Mouse (Mus musculus) intestine, postnatal 0 days (tissue): ENCODE measurements around the gene Abca12. TPM values are rescaled to one million over a fixed set of nuclear protein-coding genes. Genes with fewer than 3 reads are reported as not detected.

ENCODE experiments used
- ATAC-seq: fragments of 200-750 bp; cut with Nextera tagmentation; 2 replicates; pipeline ENCODE4 v1.8.0; 2017; ENCODE audit warnings: mild to moderate bottlenecking, moderate TSS enrichment, moderate library complexity
- H3K27ac ChIP-seq: fragments of 300-500 bp; sonication (generic); 2 replicates; pipeline ENCODE4 v1.5.1; 2014; ENCODE audit warnings: mild to moderate bottlenecking, low read depth, low read length, moderate library complexity
- H3K27me3 ChIP-seq: fragments of 300-500 bp; sonication (generic); replicated peaks from 2 replicates; pipeline ENCODE4 v1.6.1; 2014; ENCODE audit warnings: low read length, mixed read lengths; ENCODE audit not compliant: control insufficient read depth, insufficient read depth
- H3K36me3 ChIP-seq: fragments of 300-500 bp; sonication (generic); 2 replicates; pipeline ENCODE4 v1.6.1; 2014; ENCODE audit warnings: mild to moderate bottlenecking, moderate library complexity; ENCODE audit not compliant: control insufficient read depth, insufficient read depth
- H3K4me1 ChIP-seq: fragments of 300-500 bp; sonication (generic); replicated peaks from 2 replicates; pipeline ENCODE4 v1.6.1; 2014; ENCODE audit warnings: antibody characterized with exemption, low read length, mixed read lengths; ENCODE audit not compliant: control insufficient read depth, insufficient read depth
- H3K4me2 ChIP-seq: fragments of 300-500 bp; sonication (generic); replicated peaks from 2 replicates; pipeline ENCODE4 v1.6.1; 2014; ENCODE audit warnings: low read depth, mild to moderate bottlenecking, moderate library complexity
- H3K4me3 ChIP-seq: fragments of 300-500 bp; sonication (generic); 2 replicates; pipeline ENCODE4 v1.5.1; 2014; ENCODE audit warnings: low read depth, low read length
- H3K9ac ChIP-seq: fragments of 300-500 bp; sonication (generic); 2 replicates; pipeline ENCODE4 v1.6.1; 2014; ENCODE audit warnings: mild to moderate bottlenecking, low read depth, low read length
- H3K9me3 ChIP-seq: fragments of 300-500 bp; sonication (generic); 2 replicates; pipeline ENCODE4 v1.6.1; 2016; ENCODE audit warnings: mixed run types; ENCODE audit not compliant: control insufficient read depth
- CTCF ChIP-seq: sonication (generic); IDR thresholded peaks from 2 replicates; pipeline ENCODE4 v1.5.1; 2016; ENCODE audit warnings: low read depth, mild to moderate bottlenecking, control low read depth, antibody characterized with exemption, moderate library complexity
- WGBS: fragments of 180-500 bp; shearing (Covaris S2); extraction: QIAGEN DNeasy Blood & Tissue Kit; methylation state at CpG from one replicate; pipeline ENCODE4 v1.1.7; 2014; 5-methylcytosine and 5-hydroxymethylcytosine counted together
- polyA plus RNA-seq: library from polyadenylated mRNA; unstranded; fragments of >200 nt; fragmentation: Nextera tagmentation; extraction: Ambion mirVana; gene quantifications from 2 replicates; pipeline ENCODE4 v1.2.1, GENCODE M21; 2015

Abca12 gene
- polyA plus RNA-seq, 1 experiment from 2014 or later: 0.03 TPM

- WGBS: 88% methylated on average over 4 of the region's 4 CpGs
- TF ChIP-seq CTCF: no peak
- Histone ChIP-seq H3K9me3 (no peaks in the 10 kb centered on the region), H3K9ac (no peak overlapping the region), H3K27ac (no peak overlapping the region), H3K27me3 (no peaks in the 10 kb centered on the region), H3K4me3 (no peak overlapping the region), H3K36me3 (no peaks in the 10 kb centered on the region), H3K4me2 (no peak overlapping the region), H3K4me1 (no peaks in the 10 kb centered on the region)
- no peak for ATAC-seq
Observed at GRCm38 (mm10) chr1:71239586-71239985, 175.1 kb downstream of the Abca12 start.

DNA sequence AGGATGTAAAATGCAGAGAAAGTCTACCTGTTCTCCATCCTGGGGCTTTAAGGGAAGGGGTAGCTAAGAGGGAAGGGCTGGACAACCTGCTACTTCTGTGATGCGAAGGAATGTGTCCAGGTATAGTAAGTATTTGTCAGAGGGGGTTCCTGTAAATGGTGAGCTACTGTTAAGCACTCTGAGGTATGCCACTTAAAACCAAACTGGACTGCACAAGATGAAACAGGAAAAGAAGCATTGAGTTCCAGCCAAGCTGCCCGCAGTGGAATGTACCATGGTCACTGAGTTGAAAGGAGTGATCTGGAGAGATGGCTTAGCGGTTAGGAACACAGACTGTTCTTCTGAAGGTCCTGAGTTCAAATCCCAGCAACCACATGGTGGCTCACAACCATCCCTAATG, 179.4 kb downstream of the Abca12 start:
- no peak for ATAC-seq
- no peaks in the 10 kb centered on the region for H3K27me3 ChIP-seq
- H3K9me3 ChIP-seq: no peaks in the 10 kb centered on the region
- WGBS: 89% methylated on average over 3 of the region's 3 CpGs
- H3K9ac ChIP-seq: no peak overlapping the region
- H3K4me2 ChIP-seq: no peak overlapping the region
- no peak overlapping the region for H3K27ac ChIP-seq
- no peak overlapping the region for H3K4me3 ChIP-seq
- no peaks in the 10 kb centered on the region for H3K36me3 ChIP-seq
- TF ChIP-seq CTCF: no peak
- H3K4me1 ChIP-seq: no peaks in the 10 kb centered on the region

DNA sequence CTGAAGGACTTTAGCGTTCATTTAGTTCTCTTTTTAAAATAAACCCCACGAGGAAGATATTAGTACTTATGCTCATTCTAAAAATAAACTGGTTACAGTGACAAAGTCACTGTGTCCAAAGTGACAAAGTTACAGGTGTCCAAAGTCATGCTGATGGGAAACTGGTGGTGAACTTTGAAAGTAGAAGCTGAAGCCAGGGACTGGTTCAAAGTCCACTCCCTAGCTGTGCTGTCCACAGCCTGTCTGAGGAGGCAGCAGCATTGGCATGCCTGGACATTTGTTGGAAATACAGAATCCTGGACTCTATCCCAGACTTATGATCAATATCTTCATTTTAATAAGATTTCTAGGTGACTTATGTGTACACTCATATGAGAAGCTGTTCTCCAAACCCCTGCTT, 183.5 kb downstream of the Abca12 start:
- no peaks in the 10 kb centered on the region for H3K27me3 ChIP-seq
- ATAC-seq: 0 out of 2 replicates have a peak, but pooled peaks have one; percentile 41
- WGBS: 71% methylated on average over 2 of the region's 2 CpGs
- no peak overlapping the region for H3K27ac ChIP-seq
- no peaks in the 10 kb centered on the region for H3K36me3 ChIP-seq
- H3K9ac ChIP-seq: no peak overlapping the region
- H3K4me1 ChIP-seq: no peaks in the 10 kb centered on the region
- H3K9me3 ChIP-seq: no peaks in the 10 kb centered on the region
- H3K4me3 ChIP-seq: no peak overlapping the region
- no peak overlapping the region for H3K4me2 ChIP-seq
- no peak for TF ChIP-seq CTCF

DNA sequence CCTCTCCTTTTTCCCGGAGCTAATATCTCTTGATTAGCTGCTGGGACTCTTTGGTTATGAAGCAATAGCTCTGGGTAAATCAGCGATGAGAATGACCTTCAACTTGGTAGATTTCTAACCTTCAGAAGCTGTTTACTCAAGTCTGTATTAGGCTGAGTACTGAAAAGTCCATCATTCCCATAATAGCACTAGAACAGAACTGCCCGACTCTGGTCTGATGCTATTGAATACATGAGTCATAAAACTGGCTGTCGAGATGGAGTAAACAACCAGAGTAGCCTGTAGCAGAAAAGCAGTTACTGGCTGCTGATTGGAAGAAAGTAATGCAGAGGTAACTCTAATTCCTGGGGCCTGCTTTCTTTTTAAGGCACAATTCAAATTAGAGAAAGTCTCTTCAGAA, 211.1 kb downstream of the Abca12 start:
- no peak for TF ChIP-seq CTCF
- Histone ChIP-seq H3K9me3 (no peaks in the 10 kb centered on the region), H3K27ac (no peak overlapping the region), H3K4me3 (no peak overlapping the region), H3K9ac (no peak overlapping the region), H3K36me3 (no peaks in the 10 kb centered on the region), H3K27me3 (no peaks in the 10 kb centered on the region), H3K4me1 (no peaks in the 10 kb centered on the region), H3K4me2 (no peak overlapping the region)
- ATAC-seq: no peak
- whole genome bisulfite sequencing: 35% methylated on average over 4 of the region's 4 CpGs

DNA sequence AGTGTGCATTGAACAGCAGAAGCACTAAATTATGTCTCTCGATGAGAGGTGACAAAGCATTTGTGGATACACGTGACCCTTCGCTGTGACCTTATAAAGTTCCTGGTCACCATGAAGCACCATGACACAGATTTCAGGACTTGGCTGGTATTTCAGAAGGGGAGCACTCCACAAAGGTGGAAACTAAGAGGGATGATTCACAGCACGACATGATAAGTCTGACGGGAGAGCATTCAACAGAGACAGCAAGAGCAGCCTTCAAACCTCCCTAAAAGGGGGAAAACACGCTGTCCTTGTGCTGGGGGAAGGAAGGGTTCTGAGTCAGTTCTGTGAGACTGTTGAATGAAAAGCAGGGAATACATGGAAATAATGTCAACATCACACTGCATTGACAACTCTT, 218.5 kb downstream of the Abca12 start:
- Histone ChIP-seq H3K27ac (no peak overlapping the region), H3K9ac (no peak overlapping the region), H3K36me3 (no peaks in the 10 kb centered on the region), H3K9me3 (no peaks in the 10 kb centered on the region), H3K4me2 (no peak overlapping the region), H3K27me3 (no peaks in the 10 kb centered on the region), H3K4me1 (no peaks in the 10 kb centered on the region), H3K4me3 (no peak overlapping the region)
- TF ChIP-seq CTCF: no peak
- no peak for ATAC-seq
- WGBS: 85% methylated on average over 6 of the region's 6 CpGs

GRCm38 (mm10) chr1:71195333-71195732, 219.4 kb downstream of the Abca12 start:
- Histone ChIP-seq H3K4me2 (no peak overlapping the region), H3K36me3 (no peaks in the 10 kb centered on the region), H3K27ac (no peak overlapping the region), H3K9ac (no peak overlapping the region), H3K4me3 (no peak overlapping the region), H3K9me3 (no peaks in the 10 kb centered on the region), H3K27me3 (no peaks in the 10 kb centered on the region), H3K4me1 (no peaks in the 10 kb centered on the region)
- WGBS: 93% methylated on average over 4 of the region's 4 CpGs
- TF ChIP-seq CTCF: no peak
- ATAC-seq: no peak

DNA sequence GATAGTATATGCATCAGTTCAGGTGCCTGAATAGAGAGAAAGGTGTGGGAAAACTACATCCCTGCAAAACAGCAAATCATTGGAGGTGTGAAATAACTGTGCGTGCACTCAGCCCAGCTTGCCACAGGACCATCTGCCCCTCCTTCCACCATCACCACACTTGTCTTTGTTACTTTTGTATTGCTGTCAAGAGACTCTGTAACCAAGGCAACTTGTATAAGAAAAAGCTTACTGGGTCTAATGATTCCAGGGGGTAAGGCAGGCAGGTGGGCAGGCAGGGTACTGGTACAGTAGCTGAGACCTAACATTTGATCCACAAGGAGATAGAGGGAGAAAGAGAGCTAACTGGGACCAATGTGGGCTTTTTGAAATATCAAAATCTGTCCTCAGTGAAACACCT, 220.8 kb downstream of the Abca12 start:
- 86% methylated on average over 1 of the region's 1 CpGs for WGBS
- no peaks in the 10 kb centered on the region for H3K36me3 ChIP-seq
- no peak overlapping the region for H3K27ac ChIP-seq
- ATAC-seq: no peak
- H3K4me3 ChIP-seq: no peak overlapping the region
- no peak for TF ChIP-seq CTCF
- H3K27me3 ChIP-seq: no peaks in the 10 kb centered on the region
- no peak overlapping the region for H3K9ac ChIP-seq
- H3K9me3 ChIP-seq: no peaks in the 10 kb centered on the region
- no peak overlapping the region for H3K4me2 ChIP-seq
- H3K4me1 ChIP-seq: no peaks in the 10 kb centered on the region

Other genes starting within 250 kb of the Abca12 start
- gene Atic, start 142.2 kb upstream of the Abca12 start, polyA plus RNA-seq: 23.2 and 24.6 TPM in 2 replicates
- 38.3 and 43.1 TPM in 2 replicates for gene Fn1, start 238.3 kb upstream of the Abca12 start, polyA plus RNA-seq